Mouse (Mus musculus) CD4-positive, CD25-positive, alpha-beta regulatory T cell, adult 4 months (primary cell): Measurements from ENCODE around the gene Wdr83os. TPM values are rescaled to one million over a fixed set of nuclear protein-coding genes. Genes with fewer than 3 reads are reported as not detected.

Experiments used
- ATAC-seq: one replicate; pipeline ENCODE4 v1.8.0; 2017
- polyA plus RNA-seq, 2 experiments: library from polyadenylated mRNA; unstranded; fragments of 100-300 nt; shearing (Covaris generic); gene quantifications; one replicate each; pipeline ENCODE4 v1.2.1; 2017

Wdr83os gene
- polyA plus RNA-seq: 100 to 1,000 TPM; 130 to 136 TPM

DNA sequence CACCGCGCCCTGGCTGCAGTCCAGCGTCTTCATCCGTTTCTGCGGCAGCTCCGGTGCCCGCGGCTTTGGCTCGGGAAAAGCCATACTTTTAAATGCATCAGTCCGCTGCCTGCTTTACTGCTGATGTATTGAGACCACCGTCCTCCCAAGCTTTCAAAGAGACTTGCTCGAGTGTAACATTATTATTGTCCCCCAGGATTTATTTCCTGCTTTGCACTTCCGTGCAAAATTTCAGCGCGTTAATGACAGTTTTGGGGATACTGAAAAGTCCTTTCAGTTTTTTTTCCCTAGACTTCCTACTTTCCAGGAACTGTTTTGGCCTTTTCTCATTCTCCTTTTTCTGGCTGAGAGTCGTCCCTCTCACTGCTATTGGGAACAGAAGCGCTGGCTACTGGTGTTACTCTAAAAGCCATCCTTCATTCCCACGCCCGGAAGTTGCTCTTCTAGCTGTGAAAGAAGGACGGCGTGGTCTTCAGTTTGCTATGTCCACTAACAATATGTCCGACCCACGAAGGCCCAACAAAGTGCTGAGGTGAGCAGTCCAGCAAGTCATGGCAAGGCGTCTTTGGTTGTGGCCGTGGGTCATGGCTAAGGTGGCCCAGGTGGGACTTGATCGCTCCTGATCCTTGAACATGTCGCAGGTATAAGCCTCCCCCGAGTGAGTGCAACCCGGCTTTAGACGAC, at the start of gene Wdr83os:
Gene Wdr83os (plus strand): TSS at position 209 of the 684 bp plus-strand sequence.
- ATAC-seq: peak; percentile 18

DNA sequence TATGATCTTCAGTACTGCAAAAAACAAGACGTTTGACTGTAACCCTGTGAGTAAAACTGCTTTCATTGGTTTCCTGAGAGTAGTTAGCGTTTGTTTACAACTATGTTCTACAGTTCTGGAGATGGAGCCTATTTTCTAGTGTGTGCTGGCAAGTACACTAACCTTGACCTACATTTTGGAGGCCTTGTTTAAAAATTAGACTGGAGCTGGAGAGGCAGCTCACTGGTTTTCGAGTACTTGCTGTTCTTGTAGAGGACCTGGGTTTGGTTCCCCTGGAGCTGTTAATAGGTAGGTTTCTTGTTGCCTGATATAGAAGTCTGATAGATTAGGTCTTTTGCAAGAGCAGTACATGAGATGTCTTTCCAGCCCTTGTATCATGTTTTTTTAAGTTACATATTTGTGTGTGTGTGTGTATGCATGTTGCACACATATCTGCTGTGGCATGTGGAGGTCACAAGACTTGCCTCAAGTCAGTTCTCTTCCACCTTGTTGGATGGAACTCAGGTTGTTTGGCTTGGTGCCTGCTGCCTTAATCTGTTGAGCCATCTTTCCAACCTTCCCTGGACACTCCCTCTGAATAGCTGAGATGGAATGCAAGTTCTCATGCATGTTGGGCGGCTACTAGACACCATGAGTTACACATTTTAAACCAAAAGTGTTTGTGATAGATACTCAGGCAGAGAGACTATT, 47.8 kb upstream of the Wdr83os start:
- ATAC-seq: no peak

DNA sequence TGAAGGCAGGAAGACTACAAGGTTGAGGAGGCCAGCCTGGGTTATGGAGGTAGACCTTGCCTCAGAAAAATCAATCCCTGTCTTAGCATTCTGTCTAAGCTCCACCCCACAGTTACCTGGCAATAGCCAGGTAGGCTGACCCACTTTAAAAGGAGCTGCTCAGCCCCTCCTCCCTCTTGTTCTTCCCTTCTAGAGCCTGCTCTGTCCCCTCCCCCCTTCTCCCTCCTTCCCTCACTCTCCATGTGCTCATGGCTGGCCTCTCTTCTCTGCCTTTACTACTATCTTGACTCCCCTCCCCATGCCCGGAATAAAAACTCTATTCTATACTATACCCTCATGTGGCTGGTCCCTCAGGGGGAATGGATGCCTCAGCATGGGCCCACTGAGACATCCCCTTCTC, 46.7 kb upstream of the Wdr83os start:
- no peak for ATAC-seq

DNA sequence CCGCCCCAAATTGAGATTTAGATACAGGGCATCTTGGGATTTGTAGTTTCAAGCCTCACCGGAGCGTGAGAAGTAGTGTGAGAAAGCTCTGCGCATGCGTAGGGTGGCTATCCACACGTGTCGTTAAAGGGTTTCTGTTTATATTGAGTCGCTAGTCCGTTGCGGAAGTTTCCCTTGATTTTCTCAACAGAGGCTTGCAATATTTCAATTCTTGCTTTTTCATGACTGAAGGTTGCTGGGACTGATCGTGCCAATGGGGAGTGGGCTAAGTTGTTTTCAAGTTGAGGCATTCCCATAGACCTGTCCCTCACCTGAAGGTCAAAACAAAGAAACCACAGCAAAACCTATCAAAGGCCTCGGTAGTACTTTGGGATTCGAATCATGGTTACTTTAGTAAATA, 45.8 kb upstream of the Wdr83os start:
- ATAC-seq: peak; percentile 48

DNA sequence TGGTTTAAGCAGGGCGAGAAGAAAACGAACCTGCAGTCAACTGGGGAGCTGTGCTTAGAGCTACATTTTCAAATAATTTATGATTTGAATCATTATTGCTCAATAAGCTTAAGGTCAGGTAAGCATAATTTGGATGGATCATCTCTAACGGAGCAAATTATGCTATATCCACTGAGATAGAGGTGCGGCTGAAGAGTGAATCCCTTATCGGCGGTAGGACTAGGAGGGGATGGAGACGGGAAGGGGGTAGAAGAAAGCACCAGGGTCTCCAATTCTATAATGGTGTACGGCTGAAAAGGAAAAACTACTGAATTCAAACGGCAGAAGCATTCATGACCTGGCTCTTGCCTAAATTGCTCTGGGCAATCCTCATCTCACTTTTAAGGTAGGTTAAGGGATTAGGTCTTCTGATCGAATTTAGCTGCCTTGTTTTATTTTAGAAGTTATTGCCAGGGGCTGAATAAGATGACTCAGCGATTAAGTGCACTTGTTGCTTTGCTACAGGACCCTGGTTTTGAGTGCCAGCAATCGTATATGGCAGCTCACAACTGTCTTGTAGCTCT, 45.3 kb upstream of the Wdr83os start:
- no peak for ATAC-seq

DNA sequence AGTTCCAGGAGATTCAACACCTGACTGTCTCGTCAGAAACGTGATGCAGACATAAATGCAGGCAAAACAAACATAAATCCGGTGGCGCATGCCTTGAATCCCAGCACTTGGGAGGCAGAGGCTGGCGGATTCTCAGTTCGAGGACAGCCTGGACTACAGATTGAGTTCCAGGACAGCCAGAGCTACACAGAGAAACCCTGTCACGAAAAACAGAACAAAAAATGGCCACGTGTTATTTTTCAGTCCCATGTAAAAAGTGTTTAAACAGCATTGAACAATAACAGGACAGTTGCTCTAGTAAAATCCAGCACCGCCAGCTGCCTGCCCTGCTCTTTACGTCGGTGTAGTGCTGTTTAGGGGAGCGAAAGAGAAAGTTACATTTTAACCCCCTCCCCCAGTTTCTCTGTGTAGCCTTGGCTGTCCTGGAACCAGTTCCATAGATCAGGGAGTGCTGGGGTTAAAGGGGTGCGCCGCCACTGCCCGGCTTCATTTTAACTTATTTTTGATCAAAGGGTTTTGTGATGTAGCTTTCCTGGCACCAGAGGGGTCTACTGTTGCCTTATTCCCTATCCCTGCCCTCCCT, 44.7 kb upstream of the Wdr83os start:
- ATAC-seq: no peak

DNA sequence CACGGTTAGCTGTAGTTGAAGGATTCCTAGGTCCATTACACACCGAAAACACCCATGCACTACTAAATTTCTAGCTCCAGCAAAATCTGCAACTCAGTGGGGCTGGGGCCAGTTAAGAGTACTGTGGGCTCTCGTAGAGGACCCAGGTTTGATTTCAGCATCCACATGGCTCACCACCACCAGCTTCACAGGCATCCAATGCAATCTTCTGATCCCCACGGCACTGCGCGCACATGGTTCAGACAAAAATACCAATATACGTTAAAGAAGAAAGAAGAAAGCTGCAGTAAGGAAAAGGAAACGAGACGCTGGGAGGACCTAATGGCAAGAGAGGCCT, 44.2 kb upstream of the Wdr83os start:
- ATAC-seq: peak; percentile 20

DNA sequence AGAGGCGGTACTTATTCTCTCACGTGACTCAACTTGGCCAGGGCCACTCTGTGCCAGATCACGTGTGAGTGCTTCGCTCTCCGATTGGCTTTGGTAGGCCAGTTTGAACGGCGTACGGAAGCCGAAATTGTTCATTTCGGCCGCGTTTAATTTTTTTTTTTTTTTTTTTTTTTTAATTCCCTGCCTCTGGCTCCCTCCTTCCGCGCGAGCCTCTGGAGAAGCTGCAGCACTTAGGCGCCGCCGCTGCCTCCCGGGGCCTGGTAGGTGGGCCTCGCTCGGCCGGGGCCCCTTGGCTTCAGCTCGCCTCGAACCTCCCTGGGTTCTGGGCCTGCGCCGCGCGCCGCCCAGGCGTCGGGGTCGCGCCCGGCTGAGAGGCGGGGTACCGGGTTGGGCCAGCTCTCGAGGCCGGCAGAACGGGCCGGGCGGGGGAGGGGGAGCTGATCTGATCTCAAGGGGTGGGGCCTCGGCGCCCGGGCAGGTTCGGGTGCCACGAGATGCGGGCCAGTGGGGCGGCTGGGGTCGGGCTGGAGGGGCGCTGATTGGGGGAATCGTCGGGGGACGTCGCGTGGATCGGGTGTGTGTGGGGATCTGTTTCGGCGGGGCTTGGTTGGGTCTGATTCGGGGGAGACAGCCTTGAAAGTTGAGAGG, 43.7 kb upstream of the Wdr83os start, which contains the start of gene Tnpo2:
Gene Tnpo2 (plus strand): TSS at position 198 of the 648 bp plus-strand sequence.
- peak; percentile 91 for ATAC-seq

DNA sequence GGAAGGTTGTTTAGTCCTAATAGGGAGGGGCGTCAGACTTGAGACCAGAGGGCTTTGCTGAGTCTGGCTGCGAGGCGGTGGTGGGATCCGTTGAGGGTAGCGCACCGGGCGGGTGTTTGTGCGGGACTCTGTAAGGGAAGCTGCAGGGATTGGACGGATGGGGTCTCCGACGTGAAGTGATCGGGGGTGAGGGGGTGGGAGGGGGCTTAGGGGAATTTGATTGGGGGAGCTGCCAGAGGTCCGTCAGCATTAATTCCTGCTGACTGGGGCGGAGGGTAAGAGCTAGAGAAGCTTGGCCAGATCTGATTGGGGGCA, 43.2 kb upstream of the Wdr83os start:
- no peak for ATAC-seq

DNA sequence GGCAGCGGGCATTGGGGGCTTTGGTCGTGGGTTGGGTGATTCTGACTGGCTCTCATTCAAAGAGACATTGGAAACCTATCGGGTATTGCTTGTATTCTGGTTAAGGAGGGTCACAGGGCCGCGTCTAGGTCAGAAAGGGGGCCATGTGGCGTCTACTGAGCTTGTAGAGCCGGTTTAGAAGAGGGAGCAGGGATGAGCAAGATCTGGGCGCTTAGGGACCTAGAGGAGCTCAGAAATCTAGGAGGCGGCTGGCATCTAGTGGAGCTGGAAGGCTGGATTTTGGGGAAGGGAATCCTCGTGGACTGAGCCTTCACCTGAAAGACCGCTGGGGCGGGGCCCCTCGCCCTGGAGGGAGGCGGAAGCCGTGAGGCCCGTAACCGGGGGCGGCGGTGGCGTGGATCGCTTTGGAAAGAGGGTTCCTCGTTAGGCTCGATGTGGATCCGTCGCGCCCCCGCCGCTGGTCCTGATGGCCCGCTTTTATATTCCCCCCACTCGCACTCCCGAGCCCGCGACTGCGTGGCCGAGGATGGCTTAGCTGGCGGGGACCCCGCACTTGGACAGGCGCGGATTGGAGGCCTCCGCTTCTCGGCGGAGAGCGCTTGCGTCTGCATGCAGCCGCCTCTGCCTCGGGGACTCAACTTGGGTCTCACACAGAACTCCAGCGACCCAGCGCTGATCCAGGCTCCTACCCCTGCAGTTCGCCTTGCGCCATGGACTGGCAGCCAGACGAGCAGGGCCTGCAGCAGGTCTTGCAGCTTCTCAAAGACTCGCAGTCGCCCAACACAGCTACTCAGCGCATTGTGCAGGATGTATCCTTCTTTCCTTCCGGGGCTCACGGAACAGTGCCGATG, 42.6 kb upstream of the Wdr83os start:
- peak; percentile 31 for ATAC-seq

DNA sequence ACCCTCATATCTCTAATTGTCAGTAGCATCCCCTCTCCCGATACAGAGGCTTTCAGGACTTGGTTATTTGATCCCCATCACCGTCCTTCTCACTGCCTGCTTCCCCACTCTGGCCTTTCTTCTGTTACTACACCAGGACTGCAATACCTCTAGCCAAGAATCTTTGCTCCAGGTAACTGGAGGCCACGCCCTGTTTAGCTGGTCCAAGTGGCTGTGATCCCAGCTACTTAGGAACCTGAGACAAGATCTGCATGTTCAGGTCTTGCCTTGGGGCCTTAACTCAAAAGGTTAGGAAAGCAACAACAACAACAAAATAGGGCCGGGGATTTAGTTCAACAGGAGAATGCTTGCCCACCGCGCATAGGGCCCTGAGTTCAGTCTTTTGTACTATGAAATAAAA, 36.9 kb upstream of the Wdr83os start:
- ATAC-seq: no peak

DNA sequence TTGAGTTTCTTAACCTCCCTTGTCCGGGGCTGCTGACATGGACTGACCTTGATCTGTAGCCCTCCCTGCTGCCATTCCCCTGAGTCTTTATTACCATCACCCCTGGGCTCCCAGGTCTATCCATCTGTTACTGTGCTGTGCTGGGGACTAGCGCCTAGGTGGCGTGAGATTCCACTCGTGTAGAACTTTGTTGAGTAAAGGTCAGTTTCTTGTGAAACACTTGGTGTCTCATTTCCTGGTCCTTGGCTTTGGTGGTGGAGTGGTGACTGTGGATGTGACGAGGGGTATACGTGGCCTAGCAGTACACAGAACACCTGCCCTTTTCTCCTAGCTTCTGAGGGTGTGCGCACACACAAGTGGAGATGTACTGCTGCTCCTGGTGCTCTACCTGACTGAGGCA, 23.2 kb upstream of the Wdr83os start:
- ATAC-seq: no peak

DNA sequence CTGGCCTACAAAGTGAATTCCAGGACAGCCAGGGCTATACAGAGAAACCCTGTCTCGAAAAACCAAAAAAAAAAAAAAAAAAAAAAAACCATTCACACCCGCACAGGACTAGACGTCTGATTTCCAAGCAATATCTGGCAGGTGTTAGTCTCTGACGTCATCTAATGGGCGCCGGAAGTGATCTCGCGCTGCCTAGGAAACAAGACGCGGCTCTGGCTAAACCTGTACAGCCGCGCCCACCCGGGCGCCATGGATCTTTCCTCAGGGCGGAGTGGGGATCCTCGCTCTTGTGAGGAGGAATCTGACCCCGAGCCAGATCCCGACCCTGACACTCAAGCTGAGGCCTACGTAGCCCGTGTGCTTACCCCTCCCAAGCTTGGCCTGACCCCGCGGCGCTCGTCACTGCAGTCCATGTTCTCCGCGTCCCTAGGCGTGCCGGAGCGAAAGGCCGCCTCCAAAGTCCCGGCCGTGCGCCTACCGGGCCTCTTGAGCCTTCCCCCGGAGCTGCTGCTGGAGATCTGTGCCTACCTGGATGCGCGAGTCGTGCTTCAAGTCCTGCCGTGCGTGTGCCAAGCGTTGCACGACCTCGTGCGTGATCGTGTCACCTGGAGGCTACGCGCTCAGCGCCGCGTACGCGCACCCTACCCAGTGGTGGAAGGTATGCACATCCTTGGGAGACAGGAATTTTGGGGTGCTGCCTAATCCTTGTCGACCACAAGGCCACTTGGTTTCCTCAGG, 20.5 kb upstream of the Wdr83os start, which contains the start of gene Fbxw9:
Gene Fbxw9 (plus strand): TSS at position 177 of the 738 bp plus-strand sequence.
- ATAC-seq: peak; percentile 99

DNA sequence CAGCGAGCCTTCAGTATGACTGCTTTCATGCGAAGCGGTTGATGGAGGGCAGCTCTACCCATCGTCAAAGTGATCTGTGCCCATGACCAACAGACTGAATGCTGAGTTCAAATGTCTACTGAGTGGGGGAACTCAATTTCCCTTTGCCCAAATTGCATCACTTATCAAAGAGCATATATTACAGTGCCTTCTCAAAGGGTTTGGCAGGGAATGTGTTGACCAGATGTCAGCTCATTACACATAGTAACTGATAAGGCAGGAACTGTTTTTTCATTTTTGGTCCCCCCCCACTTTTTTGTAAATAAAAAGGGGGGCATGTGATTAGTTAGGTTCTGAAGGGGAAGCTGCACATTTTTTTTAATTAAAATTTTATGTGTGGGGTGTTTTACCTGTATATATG, 17.9 kb upstream of the Wdr83os start:
- no peak for ATAC-seq

DNA sequence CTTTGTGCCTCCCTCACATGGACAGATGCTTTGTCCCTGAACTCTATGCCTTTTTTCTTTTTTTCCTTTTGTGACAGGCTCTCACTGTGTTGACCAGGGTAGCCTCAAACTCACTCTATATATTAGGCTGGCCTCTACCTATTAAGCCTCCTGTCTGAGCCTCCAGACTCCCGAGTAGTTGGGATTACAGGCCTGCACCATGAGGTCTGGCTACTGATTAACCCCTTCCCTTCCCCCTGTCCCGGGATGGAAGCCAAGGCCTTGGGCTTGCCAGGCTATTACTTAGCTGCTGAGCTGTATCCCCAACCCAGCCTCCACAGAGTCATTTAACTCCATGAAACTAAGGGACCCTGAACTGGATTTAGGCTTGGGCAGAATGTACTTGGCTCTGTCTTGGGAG, 15.3 kb upstream of the Wdr83os start:
- ATAC-seq: no peak

DNA sequence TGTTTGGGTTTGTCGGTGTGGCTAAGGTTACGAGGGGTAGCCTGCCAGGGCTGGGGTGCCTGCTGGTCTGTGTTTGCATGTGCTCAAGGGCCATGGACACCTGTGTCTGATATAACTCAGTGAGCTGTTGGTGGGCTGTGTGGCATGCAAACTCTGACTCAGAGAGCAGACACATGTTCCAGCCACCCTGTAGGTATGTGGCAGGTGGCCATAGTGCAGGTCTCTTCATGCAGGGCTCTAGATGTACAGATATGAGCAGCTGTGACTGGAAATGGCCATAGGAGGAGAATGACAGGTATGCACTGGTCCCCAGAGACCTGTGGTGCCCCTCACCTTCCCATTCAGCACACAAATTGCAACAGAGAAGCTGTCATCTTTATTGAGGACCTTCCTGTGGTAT, 13.4 kb upstream of the Wdr83os start:
- ATAC-seq: no peak

DNA sequence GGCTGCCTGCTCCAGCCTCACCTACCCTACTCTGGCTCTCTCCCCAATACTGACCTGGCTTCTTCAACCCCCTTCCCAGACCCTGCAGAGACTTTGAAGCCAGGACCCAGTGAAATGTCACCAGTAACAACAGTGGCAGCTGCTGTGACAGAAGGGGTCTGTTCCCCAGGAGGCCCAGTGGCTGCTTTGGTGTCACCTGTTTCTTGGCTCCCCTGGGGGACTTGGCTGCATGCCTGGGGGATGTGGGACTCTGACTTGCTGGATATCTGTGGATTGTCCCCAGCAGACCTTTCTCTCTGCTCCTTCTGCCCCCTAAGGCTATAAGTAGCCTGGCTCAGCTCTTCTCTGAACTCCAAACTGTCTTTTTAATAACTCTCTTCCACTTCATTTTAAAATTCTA, 12.6 kb upstream of the Wdr83os start, which contains the start of gene Gm5741:
Gene Gm5741 (minus strand): TSS at position 1 of the 400 bp plus-strand sequence.
- no peak for ATAC-seq

DNA sequence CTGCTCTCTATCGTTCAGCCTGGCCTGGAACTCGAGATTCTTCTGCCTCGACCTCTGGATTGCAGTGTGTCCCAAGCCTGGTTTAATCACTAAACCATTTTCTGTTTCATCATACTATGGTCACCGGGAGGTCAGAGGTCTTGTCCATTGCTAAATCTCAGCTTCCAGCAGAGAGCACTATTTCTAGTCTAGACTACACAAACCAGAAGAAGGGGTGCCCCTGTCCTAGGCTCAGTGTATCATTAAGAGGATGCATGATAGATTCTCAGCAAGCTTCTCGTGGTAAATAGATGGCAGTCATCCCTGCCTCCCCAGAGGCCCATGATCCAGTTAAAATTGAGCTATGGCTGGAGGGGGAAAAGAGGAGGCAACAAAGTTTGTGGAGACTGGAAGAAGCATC, 9.5 kb upstream of the Wdr83os start:
- no peak for ATAC-seq

DNA sequence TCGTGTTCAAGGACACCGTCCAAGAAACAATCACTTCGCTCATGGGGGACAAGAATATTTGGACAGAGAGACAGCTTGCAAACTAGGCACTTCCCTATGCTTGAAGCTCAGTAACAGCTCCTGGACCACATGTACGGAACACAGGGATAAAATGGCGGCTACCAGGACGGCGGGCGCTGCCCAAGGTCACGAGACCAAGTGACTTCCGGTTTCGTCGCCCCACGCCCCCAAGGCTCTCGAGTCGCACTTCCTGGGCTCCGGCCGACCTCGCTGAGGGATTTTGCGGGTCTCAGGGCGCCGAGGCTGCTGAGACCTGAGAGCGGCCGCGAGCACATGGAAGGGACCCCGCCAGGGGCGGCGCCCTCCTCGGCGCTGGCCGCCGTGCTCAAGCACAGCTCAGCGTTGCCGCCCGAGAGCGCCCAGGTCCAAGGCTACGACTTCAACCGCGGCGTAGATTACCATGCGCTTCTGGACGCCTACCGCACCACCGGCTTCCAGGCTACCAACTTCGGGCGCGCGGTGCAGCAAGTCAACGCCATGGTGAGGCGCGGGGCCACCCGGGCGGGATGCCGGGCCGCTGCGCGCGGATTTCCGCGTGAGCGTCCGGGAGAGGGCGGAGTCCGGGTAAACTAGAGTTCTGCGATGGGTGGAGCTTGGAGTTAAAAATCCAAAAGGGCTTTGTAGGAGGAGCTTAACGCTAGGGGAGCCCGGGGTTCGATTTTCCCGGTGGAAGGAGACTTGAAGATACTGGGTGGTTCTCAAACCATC, 8.8 kb upstream of the Wdr83os start, which contains the start of gene Dhps:
Gene Dhps (plus strand): TSS at position 244 of the 768 bp plus-strand sequence.
- ATAC-seq: peak; percentile 91

DNA sequence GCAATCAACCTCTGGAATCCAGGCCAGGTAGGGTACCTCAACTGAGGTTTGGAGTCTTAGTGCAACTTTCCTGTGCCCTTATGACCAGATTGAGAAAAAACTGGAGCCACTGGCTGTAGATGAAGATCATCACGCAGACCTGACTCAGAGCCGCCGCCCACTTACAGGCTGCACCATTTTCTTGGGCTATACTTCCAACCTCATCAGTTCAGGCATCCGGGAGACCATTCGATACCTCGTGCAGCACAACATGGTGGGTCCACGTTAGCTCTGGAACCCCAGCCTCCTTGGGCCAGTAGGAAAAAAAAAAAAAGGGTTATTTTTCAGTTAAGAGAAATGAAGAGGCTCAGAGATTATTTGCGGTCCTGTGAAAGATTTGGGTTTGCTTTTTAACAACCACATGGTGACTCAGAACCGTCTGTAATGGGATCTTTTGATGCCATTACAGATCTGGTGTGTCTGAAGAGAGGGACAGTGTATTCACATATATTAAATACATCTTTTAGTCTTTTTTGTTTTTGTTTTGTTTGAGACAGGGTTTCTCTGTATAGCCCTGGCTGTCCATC, 8.1 kb upstream of the Wdr83os start:
- ATAC-seq: no peak
